Mouse (Mus musculus) gastrocnemius, postnatal 14 days (tissue): Measurements from ENCODE around the gene Wdr62. TPM values are rescaled to one million over a fixed set of nuclear protein-coding genes. Genes with fewer than 3 reads are reported as not detected.
"Not testable (repeated sequence)": the region's sequence is repeated elsewhere in the genome, so short reads cannot be mapped to it uniquely, and the experiment has no call there.

Source experiments
- DNase-seq: peaks from one replicate; pipeline ENCODE4 v3.0.0; 2021; ENCODE audit warnings: mixed read lengths
- intact Hi-C: fragments of 180-260 bp; cut with DNase I; formaldehyde crosslinking; loops from one replicate; pipeline ENCODE4 v1.15.1; 2025; ENCODE audit warnings: low total_unique reads
- total RNA-seq, 2 experiments: library from RNA; stranded (reverse); gene quantifications; 2 replicates each; pipeline ENCODE4 v1.2.3; 2021

Wdr62 gene
- total RNA-seq, 2 experiments from 2014 or later: 2.9 to 3.1 TPM

DNA sequence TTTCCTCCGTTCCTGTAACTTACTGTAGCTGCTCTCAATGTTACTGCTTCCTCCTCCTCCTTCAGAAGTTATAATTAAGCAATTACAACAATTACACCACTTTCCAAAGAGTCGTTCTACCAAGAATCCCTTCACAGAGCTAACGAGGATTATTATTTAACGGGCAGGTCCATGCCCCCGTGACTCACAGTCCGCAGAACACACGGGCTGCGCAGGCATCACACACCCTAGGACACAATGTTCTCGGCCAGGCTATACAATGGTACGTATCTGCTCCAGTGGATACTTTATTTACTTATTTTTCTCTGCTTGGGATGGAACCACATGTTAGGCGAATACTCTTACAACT, 60.2 kb downstream of the Wdr62 start:
- intact Hi-C loops: no loop called here
- DNase-seq: no peak

DNA sequence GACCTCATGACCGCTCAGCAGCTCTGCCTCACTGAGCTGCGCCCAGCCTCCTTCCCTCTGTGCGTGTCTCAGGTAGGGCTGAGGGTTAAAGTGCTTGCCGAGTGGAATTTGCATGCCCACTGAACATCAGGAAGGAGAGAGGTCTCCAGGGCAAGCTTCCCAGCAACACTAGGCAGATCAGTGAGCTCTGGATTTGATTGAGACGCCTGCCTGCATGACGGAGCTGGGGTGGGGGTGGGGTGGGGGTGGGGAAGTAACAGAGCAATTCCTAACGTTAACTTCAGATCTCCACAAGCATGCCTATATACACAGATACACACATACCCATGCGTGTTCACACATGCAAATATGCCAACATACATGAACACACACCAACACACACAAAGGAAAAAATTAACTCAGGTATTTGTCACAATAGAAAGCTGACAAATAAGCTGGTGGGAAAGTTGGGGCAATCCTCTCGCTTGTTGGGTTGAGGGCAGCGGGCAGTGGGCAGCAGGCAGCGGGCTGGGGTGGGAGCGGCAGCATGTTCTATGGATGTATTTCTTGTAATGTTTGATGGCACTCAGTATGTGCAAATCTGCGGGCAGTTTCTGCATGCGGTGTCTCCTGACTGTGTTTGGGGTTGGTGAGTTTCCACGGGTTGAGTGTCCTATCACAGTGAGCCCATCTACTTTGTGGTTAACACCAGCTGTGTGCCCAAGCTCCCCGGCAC, 60.8 kb downstream of the Wdr62 start:
- DNase-seq: peak; percentile 56
- intact Hi-C loops: no loop called here

DNA sequence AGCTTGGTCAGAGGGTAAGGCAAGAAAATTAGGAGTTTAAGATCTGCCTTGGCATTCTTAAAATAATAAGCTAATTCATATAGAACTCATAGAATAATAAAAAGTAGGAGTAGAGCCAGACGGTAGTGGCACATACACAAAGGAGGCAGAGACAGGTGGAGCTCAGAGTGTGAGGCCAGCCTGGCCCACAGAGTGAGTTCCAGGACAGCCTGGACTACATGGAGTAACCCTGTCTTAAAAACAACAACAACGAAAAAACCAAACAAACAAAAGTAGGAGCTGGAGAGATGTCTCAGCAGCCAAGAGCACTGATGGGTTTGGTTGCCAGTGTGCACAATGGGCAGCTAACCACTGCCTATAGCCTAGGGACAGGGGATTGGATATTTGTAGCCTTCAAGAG, 62.9 kb downstream of the Wdr62 start:
- intact Hi-C loops: no loop called here
- DNase-seq: no peak

GRCm38 (mm10) chr7:30216723-30217151, 63.5 kb downstream of the Wdr62 start:
- peak; percentile 79 for DNase-seq
- intact Hi-C loops: no loop called here

DNA sequence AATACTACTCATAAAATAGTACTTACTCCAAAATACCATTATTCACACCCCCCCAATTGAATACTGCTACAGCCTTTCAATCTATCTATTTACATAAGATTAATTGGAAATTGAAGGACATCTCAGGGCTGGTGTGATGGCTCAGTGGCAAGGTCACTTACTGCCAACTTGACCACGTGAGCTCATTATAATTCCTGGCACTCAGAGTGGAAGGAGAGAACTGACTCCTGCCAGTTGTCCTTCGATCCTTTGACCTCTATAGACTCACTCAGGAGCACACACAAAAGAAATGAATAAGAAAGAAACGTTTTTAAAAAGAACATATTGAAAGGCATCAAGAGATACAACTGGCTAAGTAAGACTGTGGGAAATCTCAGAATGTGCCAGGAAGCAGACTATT, 64.3 kb downstream of the Wdr62 start:
- no peak for DNase-seq
- intact Hi-C loops: no loop called here

GRCm38 (mm10) chr7:30213881-30214280, 66.3 kb downstream of the Wdr62 start:
- intact Hi-C loops: loop anchor here (5.0 kb wide), 1 partner anchor 37 kb away; no protein-coding TSS in a partner anchor
- no peak for DNase-seq

DNA sequence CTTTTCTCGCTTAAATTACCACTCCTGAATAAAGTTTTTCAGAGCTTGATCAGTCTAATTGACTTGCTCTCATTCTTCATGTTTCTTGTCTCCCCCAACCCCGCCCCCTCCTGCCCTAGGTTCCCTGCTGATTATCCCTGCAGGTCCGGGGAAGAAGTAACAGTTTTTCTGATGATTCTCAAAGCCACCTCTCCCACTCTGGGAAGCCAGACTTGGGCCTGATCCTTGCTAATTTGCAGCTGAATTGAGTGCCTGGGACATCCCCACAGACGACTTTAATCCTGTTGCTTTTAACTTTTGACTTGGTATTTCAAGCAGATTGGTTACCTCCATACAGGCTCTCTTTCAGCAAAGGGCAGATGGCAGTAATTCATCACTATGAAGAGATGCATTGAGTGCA, 69.2 kb downstream of the Wdr62 start:
- DNase-seq: no peak
- intact Hi-C loops: loop anchor here (5.0 kb wide), 1 partner anchor 34 kb away; no protein-coding TSS in a partner anchor

GRCm38 (mm10) chr7:30206364-30206763, 73.9 kb downstream of the Wdr62 start:
- intact Hi-C loops: loop anchor here (10.0 kb wide), 1 partner anchor 192 kb away; no protein-coding TSS in a partner anchor
- DNase-seq: not testable (repeated sequence)

DNA sequence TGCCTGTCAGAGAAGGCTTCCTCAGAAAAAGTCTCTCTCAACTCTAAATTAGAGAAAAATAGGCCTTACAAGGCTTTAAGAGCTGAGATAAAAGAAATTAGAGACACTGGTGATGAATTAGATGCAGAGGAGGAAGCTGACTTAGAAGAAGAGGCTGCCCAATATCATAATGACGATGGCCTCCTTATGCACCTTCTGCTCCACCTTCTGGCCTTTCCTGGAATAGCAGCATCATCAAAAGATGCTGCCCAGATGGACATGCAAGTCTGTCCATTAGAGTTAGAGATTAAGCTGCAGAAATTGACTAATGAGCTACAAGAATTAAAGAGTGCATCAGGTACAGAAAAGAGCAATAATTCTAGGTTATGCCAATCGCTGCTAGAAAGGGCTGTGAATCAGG, 74.8 kb downstream of the Wdr62 start:
- intact Hi-C loops: loop anchor here (10.0 kb wide), 1 partner anchor 191 kb away; no protein-coding TSS in a partner anchor
- DNase-seq: peak; percentile 61

- intact Hi-C loops: loop anchor here (10.0 kb wide), 1 partner anchor 190 kb away; no protein-coding TSS in a partner anchor
These were observed 75.8 kb downstream of the Wdr62 start for GRCm38 (mm10) chr7:30204380-30204779.

GRCm38 (mm10) chr7:30202895-30203690, 77.1 kb downstream of the Wdr62 start:
- intact Hi-C loops: loop anchor here (10.0 kb wide), 1 partner anchor 188 kb away; no protein-coding TSS in a partner anchor
- DNase-seq: peak; percentile 76

More at GRCm38 (mm10) chr7:30204380-30204779, 75.8 kb downstream of the Wdr62 start:
- DNase-seq: no peak

DNA sequence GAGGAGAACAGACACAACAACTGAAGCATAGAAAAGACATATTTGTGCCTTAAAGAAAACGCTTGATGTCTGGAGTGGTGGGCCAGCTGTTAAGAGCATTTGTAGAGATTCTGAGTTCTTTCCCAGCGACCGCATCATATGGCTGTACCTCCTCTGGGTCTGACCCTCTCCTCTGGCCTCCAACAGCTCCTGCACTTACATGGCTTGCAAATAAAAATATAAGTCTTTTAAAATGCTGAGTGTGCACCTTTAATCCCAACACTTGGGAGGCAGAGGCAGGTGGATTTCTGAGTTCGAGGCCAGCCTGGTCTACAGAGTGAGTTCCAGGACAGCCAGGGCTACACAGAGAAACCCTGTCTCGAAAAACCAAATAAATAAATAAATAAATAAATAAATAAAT, 79.6 kb downstream of the Wdr62 start:
- intact Hi-C loops: loop anchor here (10.0 kb wide), 1 partner anchor 186 kb away; no protein-coding TSS in a partner anchor
- DNase-seq: not testable (repeated sequence)

- intact Hi-C loops: loop anchor here (10.0 kb wide), 1 partner anchor 185 kb away; no protein-coding TSS in a partner anchor
- no peak for DNase-seq
These were observed 80.0 kb downstream of the Wdr62 start for GRCm38 (mm10) chr7:30200200-30200599.

DNA sequence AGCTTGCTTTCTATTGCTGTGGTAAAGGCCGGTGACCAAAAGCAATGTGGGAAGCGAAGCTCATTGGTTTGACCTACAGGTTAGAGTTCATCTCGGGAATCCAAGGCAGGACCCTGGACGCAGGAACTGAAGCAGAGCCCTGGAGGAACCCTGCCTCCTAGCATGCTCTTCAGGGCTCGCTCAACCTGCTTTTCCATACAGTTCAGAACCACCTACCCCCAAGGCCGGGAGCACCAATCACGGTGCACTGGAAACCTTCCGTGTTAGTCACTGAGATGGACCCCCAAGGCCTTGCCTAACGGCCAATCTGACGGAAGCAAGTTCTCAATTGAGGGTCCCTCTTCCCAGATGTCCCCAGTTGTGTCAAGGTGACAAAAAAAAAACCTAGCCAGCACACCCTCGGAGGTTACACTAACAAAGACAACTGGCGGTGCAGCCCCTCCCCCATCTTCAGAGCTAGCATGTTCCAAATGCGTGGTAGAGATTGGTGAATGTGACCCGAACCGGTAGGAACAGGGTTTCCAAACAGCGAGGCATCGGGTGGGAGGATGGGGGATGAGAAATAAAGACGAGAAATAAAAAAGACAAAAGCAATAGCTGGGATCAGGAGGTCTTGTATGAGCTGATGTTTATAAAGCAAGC, 80.6 kb downstream of the Wdr62 start:
- DNase-seq: no peak
- intact Hi-C loops: loop anchor here (10.0 kb wide), 1 partner anchor 185 kb away; no protein-coding TSS in a partner anchor

- intact Hi-C loops: no loop called here
- DNase-seq: peak; percentile 53
These were observed 81.7 kb downstream of the Wdr62 start, which contains the start of gene Capns1 for GRCm38 (mm10) chr7:30198481-30198971. Gene Capns1, minus strand, starts transcription at chr7:30198811.

GRCm38 (mm10) chr7:30197592-30198129, 82.6 kb downstream of the Wdr62 start:
- DNase-seq: no peak
- intact Hi-C loops: no loop called here

GRCm38 (mm10) chr7:30196171-30196570, 84.0 kb downstream of the Wdr62 start:
- DNase-seq: no peak
- intact Hi-C loops: no loop called here

DNA sequence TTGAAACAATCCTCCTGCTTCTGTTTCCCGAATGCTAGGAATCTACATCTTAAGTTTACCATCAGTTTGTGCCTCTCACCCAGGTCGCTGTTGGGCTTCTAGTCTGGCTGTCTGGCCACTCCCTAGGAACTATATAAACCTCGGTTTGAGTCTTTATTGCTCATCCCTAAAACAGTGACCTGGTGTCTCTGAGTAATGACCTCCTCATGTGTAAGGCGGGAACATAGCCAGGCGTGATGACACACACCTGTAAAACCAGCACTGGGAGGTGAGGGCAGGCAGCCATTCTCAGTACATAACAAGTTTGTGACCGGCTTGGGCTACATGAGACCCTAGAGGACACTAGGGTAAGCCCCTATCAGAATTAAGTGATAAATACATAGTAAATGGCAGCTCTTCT, 84.8 kb downstream of the Wdr62 start:
- no peak for DNase-seq
- intact Hi-C loops: no loop called here

- DNase-seq: peak; percentile 99
- intact Hi-C loops: no loop called here
These were observed 85.3 kb downstream of the Wdr62 start for GRCm38 (mm10) chr7:30194884-30195283.
